Mouse (Mus musculus) testis, adult 2 months (tissue): ENCODE data around the gene Inmt.

Source experiments
- CTCF ChIP-seq: fragments of 200-500 bp; IDR thresholded peaks from 2 replicates; pipeline ENCODE4 v1.5.1; 2012; ENCODE audit warnings: low read depth, mild to moderate bottlenecking, inconsistent platforms, low read length, moderate library complexity; ENCODE audit not compliant: control insufficient read depth, insufficient read depth, insufficient replicate concordance
- POLR2A ChIP-seq: fragments of 200-500 bp; IDR thresholded peaks from 2 replicates; pipeline ENCODE4 v1.6.1; 2012; ENCODE audit warnings: low read depth, mild to moderate bottlenecking, inconsistent platforms, low read length, moderate library complexity; ENCODE audit not compliant: control insufficient read depth

GRCm38 (mm10) chr6:55130631-55131030, 44.2 kb downstream of the Inmt start:
- TF ChIP-seq CTCF (no peak), POLR2A (no peak)
